Mouse (Mus musculus) adrenal gland, adult (tissue): Measurements from ENCODE around the gene Disp2.

Source experiments
- DNase-seq, 2 experiments: peaks; one replicate each; pipeline ENCODE4 v3.0.0; 2022 to 2023; ENCODE audit warnings: low spot score in 1 of 2; ENCODE audit not compliant: inconsistent age in 2 of 2

Disp2 gene

DNA sequence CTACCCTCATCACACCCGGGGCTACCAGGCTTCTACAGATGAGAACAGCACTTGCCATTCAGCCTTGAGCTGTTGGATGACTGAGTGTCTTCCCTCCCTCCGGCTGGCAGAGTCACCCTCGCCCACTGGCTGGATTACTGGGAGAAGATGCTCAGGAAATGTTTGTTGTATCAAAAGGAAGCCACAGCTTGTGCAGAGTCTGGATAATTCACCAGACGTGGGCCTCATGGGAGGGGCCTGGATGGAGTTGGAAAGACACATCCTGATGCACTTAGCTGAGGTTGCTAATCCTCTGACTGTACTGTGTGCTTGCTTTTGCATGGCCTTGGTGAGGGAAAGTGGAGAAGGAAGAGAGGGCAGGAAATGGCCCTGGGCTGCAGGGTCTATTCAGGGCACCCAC, 23.4 kb upstream of the Disp2 start:
- DNase-seq, result no peak

DNA sequence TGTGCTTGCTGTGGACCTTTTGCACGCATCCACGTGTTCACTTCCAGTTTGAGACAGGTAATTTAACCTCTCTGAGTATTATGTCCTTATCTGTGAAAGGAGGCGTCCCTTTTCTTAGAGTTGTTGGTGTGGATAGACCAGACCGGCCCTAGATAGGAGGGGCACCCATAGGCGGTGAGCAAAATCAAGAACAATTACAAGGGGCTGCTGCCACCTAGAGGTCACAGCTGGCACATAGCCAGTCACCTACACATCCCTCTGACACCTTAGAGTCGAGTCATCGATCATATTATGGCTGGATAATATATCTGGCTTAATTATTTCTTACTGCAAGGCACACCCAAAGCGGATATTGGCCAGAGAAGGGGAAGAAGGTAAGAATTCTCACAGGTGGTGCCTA, 19.7 kb upstream of the Disp2 start:
- DNase-seq, result peak in 1 of 2 experiments; percentile 70

DNA sequence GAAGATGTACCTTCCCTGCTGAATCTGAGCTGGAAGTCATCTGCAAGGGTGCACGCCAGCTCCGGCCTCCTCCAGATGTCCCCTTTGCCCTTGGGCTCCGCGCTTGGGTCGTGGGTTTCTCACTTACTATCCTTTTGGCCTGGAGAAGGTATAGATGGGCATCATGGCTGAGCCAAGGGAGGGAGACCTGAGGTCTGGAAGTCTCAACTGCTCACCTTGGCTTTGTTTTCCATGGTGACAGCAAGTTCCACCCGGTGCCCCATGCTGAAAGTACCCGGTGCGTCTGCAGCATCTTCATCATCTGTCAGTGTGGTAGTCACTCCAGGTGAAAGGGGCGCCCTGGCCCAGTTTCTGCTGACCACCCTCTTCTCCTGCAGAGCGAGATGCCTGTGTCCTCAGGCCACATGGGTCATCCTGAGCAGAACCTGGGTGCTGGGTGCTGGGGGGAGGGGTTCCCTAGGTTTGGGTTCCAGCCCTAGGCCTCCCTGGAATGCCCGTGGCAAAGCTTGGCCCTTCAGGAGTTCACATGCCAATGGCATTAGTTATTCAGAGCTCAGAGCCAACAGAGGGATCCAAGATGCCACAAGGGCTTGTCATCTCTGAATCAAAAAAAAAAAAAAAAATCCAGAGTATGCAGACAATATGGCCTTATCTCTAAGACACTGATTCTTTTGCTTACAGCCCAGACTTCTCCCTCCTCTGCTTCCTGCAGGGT, 19.1 kb upstream of the Disp2 start:
- peak in 1 of 2 experiments; percentile 58 for DNase-seq

DNA sequence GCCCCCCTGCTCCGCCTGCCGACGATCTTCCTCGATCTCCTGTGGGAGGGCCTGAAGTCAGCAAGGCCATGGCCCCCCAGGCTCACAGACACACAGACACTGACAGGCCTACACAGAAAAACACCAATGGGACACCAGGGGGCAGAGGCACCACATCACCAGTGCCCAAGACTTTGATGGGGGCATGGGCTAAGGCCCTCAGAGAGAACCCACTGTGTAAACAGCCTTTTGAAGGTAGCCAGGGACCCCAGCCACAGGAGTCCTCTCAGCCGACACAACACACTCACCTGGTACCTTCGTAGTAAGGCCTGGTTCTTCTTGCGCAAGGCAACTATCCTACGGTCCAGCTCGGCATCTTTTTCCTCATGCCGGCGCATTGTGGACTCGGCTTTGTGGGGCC, 18.2 kb upstream of the Disp2 start:
- no peak for DNase-seq

DNA sequence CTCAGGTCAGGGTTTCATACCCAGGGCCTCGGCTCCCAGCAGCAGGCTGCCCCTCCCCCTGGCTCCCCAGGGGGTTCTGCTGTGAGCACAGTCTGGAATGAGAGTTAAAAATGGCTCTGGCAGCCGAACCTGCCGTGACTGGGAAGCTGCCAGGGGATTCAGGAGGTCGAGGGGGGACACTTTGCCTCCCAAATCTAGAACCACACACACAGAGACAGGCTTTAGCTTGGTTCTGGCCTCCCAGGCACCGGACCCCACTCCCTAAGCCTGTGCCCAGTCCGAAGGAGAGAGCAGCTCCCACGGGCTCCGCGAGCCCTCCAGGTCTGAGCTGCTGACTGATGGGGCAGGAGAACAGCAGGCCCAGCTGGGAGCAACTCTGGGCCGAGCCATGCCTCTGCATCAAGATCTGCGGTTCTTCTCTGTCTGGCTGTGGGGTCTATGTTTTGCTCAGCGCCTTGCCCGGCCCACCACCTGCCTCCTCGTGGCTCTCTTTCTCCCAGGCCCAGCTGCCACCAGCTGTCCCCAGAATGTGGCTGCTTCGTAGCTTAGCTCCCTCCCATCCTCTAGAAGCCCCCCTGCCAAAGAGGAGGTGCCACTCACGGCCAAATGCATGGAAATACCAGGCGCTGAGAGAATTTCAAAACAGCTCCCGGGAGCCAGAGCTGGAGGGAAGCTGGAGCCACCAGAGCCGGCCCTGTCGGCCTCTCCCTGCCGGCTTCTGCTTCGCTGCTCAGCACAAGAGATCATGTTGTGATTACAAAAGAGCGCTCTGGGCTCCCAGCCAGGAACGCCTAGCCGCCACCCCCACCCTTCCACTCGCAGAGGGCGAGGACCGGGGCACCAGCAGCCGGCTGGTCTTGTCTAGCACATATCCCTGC, 17.4 kb upstream of the Disp2 start, which contains the start of gene Ccdc9b:
Ccdc9b (minus strand) TSS at position 756 of the 878 bp plus-strand sequence.
- peak; percentile 94 to 98 for DNase-seq

DNA sequence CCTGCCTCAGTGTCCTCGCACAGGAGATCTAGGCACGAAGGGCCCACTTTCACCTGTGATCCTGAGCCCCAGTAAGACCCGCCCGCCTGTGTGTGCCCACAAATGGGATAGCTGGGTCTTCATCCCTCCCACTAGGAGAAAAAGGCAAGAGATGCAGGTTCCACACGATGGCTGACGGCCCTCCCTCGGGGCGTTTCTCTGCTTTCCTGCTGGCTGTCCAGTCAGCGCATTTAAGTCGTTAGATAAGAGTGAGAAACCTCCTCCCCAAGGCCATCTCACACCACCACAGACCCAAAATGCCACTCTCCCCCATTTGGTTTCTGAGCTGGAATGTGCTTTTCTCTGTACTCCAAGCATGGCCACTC, 16.8 kb upstream of the Disp2 start:
- DNase-seq, result no peak

DNA sequence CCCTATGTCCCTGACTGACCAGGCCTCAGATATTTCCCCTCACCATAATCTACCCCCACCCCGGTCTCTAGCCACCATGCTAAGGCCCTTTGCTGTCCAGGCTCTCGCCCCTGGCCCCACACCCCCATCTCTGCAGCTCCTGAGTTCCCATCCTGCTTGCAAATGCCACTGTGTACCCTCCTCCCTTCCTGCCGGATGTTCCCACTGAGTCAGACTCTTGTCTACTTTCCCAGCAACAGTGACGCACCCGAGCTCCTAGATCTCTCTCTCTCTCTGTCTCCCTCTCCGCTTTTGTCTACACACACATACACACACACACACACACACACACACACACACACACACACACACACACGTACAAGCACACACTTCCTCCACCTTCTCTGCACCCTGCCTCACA, 16.1 kb upstream of the Disp2 start:
- DNase-seq, result peak; percentile 51 to 67

DNA sequence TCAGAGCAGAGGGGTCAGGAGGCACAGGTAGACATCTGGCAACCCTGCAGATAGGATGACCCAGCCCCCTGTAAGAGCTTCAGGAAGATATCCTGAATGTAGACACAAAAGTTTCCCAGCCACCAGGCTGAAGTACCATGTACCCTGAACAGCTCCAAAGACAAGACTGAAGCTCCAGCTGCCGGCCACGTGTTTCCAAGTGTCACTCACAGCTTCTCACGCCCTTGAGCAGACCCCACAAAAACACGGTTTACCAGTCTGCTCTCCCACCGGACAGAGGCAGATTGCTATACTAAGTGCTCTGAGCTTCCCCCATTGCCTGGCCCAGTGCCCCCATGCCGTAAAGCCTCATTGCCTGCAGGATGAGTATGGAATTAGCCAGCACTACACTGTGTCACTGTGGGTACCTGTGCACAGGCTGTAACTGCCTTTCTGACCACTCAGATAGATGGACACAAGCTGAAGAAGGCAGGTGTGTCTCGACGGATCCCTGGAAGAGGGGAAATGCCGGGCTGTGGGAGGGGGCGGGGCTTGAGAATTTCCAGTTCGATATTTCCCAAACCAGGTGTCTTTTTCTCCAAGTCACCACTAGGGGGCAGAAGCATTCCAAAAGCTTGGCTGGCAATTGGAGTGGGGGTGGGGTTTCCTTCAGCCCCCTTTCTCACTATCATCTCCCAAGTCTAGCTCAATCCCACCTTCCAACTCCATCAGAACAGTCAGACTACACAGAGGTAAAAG, 15.3 kb upstream of the Disp2 start:
- peak; percentile 47 to 85 for DNase-seq

DNA sequence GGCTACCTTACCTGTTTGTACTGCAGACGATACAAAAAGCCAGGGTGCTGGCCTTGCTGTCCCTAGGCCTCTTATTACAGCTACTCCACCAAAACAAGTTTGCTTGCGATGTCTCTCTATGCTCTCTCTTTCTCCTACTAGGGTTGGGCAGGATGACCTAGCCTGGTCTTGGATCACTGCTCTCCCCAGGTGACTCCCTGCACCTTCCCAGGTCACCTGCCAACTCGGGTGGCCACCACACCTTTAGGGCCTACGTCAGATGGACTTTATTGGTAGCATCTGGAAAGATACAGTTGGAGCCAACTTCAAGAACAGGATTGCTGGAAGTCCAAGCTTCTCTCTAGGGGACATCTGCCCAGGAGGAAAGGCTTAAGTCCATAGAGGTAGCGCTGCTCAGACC, 14.6 kb upstream of the Disp2 start:
- DNase-seq, result no peak

DNA sequence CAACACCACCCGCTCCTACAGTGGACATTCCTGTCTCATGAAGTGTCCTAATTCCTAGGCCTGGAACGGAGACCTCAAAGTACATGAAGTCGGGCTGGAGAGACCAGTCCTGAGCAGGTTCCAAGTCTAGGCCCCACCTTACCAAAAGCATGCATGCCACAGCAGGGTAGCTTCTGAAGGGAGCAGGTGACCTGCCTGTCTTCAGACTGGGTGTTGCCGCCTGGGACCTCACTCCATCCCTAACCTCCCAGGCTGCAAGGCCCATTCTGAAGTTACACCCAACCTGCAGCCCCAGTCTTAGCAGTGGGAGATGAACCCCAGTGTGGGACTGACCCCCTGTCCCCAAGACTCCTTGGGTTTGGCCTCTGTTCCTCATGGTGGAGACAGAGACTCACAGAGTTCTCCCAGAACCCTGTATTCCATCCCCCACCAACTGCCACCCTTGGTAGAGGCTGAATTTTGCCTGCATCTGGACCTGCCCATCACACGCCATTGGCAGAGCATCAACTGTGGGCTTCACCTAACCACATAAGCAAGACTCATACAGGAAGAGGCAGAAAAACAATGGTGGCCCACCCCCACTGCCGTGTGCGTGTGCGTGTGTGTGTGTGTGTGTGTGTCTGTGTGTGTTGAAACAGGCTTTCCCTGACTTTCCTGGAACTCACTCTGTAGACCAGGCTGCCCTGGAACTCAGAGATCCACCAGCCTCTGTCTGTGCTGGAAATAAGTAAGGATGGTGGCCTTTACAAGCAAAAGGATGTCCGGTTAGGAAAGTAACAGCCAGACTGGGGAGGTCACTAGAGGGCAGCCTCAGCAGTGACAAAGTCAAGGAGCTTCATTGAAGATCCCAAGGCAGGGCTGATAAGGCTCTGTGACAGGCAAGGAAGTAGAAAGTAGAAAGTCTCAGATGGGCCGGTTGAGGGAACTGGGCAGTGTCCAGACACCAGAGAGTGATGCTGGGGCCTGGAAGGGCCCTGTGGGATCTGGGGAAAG, 13.2 kb upstream of the Disp2 start:
- DNase-seq, result peak in 1 of 2 experiments; percentile 57

DNA sequence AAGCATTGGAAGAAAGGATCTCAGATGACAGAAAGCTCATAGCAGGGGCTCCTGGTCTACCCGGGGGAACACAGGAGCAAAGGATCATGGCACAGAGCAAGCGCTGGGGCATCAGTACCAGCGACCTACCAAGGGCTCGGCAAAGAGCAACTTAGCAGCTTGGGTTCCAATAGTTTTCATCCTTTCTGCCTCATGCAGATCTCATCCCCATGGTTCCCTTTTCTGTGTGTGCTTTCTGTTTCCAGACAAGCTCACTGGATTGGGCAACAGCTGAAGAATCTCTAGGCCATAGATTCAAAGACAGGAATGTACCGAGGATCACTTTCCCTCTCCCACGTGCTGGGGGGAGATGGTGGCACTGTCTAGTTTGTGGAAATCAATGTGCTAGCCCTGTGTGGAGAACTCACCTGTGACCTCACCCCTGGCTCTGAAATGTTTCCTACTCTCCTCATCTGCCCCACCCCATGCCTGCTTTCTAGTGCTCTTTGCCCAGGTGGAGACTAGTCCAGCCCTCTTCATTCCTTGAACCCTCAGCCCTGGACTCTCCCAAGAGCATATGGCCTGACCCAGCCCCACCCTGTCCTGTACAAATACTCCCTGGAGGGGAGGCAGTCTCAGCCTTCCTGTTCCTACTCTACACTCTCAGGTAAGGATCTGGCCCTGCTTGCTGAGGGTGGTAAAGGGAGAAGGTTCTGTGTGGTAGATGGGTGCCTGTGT, 7.2 kb upstream of the Disp2 start, which contains the start of gene Phgr1:
Phgr1 (plus strand) TSS at position 612 of the 717 bp plus-strand sequence.
- no peak for DNase-seq

DNA sequence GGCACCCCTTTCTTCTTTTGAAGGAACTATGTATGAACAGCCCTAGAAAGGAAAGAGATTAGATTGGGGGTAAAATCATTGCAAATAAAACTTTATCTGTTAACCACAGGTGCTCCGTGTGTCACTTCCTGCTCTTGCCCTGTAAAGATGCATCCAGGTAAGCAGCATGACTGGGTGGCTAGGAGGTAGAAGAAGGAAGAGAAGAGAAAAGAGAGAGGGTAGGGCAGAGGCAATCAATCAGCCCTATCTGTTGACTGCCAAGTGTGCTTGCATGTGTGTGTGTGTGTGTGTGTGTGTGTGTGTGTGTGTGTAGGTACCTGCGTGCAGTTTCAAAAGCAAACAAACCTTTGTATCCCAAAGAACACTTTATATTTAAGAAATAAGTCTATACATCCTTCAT, 5.0 kb upstream of the Disp2 start:
- DNase-seq, result no peak

DNA sequence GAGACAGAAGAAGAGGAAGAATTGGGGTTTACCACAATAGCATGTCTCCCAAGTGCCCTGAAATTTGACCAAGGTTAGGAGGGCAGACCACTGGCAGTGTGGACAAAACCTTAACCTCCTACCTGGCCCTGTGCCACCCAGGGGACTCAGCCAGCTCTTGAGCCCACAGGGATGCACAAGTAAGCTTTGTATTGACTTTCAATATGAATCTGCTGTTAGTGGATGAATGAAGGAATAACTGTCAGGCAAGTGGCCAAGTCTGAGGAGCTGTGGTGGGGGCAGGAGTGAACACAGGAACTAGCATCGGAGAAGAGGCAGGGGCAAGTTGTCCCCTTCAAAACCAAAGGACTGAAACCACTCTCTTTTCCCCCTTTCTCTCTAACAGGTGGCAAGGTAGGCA, 4.1 kb upstream of the Disp2 start:
- DNase-seq, result no peak

DNA sequence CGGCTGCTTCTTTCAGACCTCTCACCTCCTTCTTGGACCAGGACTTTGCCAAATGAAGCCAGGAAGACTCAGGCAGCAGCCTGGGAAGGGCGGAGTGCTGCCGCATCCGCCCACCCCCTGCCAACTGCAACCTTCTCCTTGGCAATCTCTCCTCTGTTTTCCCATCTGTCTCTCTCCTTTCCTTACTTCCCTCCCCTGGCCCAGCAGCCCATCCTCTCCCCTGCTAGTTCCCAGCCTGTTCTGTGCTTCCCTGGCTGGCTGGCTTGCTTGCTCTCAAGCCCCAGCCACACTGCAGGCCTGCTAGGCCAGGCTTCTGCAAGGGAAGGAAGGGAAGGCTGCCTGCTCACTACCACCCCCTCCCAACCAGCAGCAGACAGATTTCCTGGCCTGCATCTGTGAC, 3.7 kb upstream of the Disp2 start:
- no peak for DNase-seq

DNA sequence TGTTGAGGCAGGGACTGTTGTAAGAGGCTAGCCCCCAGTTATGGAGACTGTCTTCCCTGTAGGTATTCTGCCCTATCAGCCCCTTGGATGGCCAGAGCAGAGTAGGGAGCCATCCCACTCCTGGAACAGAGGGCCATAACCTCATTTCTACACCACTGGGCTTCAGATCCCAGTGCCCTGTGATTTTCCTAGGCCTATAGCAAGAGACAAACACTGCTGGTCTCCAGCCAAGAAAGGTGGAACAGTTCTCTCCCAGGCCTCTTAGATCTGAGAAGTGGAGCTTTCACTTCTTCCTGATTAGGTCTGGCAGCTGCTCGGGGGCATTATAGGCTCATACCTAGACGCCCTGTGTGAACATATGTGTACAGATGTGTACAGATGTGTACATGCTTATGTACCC, 3.2 kb upstream of the Disp2 start:
- DNase-seq, result no peak

DNA sequence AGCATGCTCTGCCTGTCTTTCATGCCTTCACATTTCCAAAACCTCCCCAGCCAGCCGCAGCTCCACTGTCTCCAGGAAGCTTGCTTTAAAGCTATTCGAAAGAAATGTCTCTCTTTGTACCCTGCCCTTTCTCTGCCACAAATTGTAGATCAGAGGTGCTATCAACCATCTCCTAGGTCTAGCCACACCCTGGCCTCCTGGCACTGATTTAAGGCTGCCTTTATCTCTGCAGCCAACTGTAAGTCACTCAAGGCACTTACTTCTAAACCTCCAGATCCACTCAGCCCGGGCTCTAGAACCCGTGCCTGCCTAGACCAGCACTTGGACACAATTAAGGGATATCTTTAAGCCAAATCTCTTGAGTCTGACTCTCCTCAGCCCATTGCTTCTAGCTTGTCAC, 1.1 kb upstream of the Disp2 start:
- no peak for DNase-seq

DNA sequence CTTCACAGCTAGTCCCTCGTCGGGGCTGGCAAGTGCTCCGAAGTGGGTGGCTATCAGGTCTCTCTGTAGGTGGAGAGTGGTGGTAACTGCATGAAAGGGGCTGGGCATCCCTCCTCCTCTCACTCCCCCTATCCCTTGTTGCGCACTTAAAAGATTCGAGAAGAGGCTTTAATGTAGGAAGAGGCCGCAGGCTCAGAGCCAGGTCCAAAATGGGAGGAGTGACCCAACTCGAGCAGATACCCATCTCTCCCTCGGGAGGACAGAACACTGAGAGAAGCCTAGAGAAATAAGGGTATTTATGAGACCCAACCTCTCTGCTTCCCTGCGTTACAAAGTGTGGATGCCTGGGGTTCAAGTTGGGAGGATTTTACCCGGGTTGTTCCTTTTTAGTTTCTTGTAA, 454 bp upstream of the Disp2 start:
- DNase-seq, result no peak

DNA sequence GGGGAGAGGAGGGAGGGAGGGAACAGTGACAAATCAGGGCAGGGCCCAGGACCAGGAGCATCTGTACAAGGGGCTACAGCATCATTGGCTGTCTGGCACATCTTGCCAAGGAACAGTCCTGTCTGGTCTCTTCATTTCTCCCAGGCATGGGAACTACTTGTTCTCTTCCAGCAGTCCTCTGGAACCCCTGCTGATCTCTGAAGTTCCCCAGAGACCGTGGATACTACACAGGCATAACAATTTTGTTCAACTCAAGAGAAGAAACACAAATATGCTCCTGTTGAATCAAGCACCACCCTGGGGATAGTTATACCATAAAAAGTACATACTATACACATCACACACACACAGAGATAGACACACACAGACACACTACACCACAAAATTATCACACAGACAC, 1.6 kb downstream of the Disp2 start:
- DNase-seq, result no peak

DNA sequence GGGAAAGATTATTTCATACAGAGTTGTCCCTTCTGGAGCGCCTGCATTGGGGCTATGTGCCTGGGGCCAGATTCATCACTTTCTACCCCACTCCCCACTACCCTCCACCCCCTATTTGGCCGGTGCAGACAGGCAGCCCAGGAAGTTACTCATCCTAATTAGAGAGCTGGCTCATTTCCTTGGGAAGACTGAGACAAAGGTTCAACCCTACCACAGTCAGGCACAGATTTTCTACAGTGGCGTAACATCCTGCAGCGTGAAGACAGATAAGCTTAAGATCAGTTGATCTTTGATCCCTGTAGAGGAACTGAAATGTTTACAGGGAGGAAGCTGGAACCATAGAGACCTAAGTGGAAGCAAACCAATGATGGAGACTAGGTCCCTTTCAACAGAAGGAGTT, 2.8 kb downstream of the Disp2 start:
- DNase-seq, result no peak

DNA sequence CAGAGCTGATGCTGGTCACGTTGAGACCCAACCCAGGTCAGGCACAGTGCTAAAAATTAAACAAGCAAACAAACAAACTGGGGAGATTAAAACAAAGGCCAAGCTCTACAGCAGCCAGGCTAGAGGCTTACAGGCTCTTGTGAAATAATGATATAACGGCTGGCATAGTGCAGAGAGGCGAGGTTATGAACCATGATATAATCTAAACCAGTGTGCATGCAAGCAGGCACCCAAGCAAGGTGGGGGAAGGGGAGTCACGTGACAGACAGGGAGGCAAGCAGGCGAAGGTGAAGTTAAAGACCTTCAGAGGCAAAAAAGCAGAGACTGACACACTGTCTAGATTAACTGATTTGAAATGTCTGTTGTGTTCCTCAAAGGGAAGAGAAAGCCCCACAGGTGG, 3.6 kb downstream of the Disp2 start:
- DNase-seq, result peak in 1 of 2 experiments; percentile 47
